Mouse (Mus musculus): Measurements from ENCODE around the gene Gpc5.

The Gpc5 gene

GRCm38 (mm10) chr14:115414545-115414944 lies 322.5 kb downstream of the Gpc5 start:
- in situ Hi-C loops (cut with MboI; ENCODE audit: low pct_unique_long_range_greater_than_20kb in 1 of 2, low sequenced_read_pairs in 2 of 2, unreplicated experiment in 1 of 2): loop anchor here in 1 of 2 experiments (25.0 kb wide), 1 partner anchor 98 kb away; no protein-coding TSS in a partner anchor

- in situ Hi-C loops (cut with MboI; ENCODE audit: low pct_unique_long_range_greater_than_20kb in 1 of 2, low sequenced_read_pairs in 2 of 2, unreplicated experiment in 1 of 2): no loop called here
Measured at GRCm38 (mm10) chr14:115431967-115432366, 340.0 kb downstream of the Gpc5 start.

- in situ Hi-C loops (cut with MboI; ENCODE audit: low pct_unique_long_range_greater_than_20kb in 1 of 2, low sequenced_read_pairs in 2 of 2, unreplicated experiment in 1 of 2): no loop called here
Measured at GRCm38 (mm10) chr14:115432368-115432767, 340.4 kb downstream of the Gpc5 start.

GRCm38 (mm10) chr14:115436617-115437016 lies 344.6 kb downstream of the Gpc5 start:
- in situ Hi-C loops (cut with MboI; ENCODE audit: low pct_unique_long_range_greater_than_20kb in 1 of 2, low sequenced_read_pairs in 2 of 2, unreplicated experiment in 1 of 2): no loop called here

- in situ Hi-C loops (cut with MboI; ENCODE audit: low pct_unique_long_range_greater_than_20kb in 1 of 2, low sequenced_read_pairs in 2 of 2, unreplicated experiment in 1 of 2): no loop called here
Measured at GRCm38 (mm10) chr14:115444789-115445770, 353.1 kb downstream of the Gpc5 start.

- in situ Hi-C loops (cut with MboI; ENCODE audit: low pct_unique_long_range_greater_than_20kb in 1 of 2, low sequenced_read_pairs in 2 of 2, unreplicated experiment in 1 of 2): no loop called here
Measured at GRCm38 (mm10) chr14:115450938-115451337, 358.9 kb downstream of the Gpc5 start.

GRCm38 (mm10) chr14:115467960-115468359 lies 375.9 kb downstream of the Gpc5 start:
- in situ Hi-C loops (cut with MboI; ENCODE audit: low pct_unique_long_range_greater_than_20kb in 1 of 2, low sequenced_read_pairs in 2 of 2, unreplicated experiment in 1 of 2): no loop called here

- in situ Hi-C loops (cut with MboI; ENCODE audit: low pct_unique_long_range_greater_than_20kb in 1 of 2, low sequenced_read_pairs in 2 of 2, unreplicated experiment in 1 of 2): no loop called here
Measured at GRCm38 (mm10) chr14:115475234-115475633, 383.2 kb downstream of the Gpc5 start.

GRCm38 (mm10) chr14:115477360-115477759 lies 385.3 kb downstream of the Gpc5 start:
- in situ Hi-C loops (cut with MboI; ENCODE audit: low pct_unique_long_range_greater_than_20kb in 1 of 2, low sequenced_read_pairs in 2 of 2, unreplicated experiment in 1 of 2): no loop called here

GRCm38 (mm10) chr14:115485090-115485489 lies 393.1 kb downstream of the Gpc5 start:
- in situ Hi-C loops (cut with MboI; ENCODE audit: low pct_unique_long_range_greater_than_20kb in 1 of 2, low sequenced_read_pairs in 2 of 2, unreplicated experiment in 1 of 2): no loop called here

GRCm38 (mm10) chr14:115500794-115501193 lies 408.8 kb downstream of the Gpc5 start:
- in situ Hi-C loops (cut with MboI; ENCODE audit: low pct_unique_long_range_greater_than_20kb in 1 of 2, low sequenced_read_pairs in 2 of 2, unreplicated experiment in 1 of 2): loop anchor here in 1 of 2 experiments (25.0 kb wide), 1 partner anchor 88 kb away; no protein-coding TSS in a partner anchor

GRCm38 (mm10) chr14:115546516-115547282 lies 454.7 kb downstream of the Gpc5 start:
- in situ Hi-C loops (cut with MboI; ENCODE audit: low pct_unique_long_range_greater_than_20kb in 1 of 2, low sequenced_read_pairs in 2 of 2, unreplicated experiment in 1 of 2): no loop called here

GRCm38 (mm10) chr14:115551996-115552395 lies 460.0 kb downstream of the Gpc5 start:
- in situ Hi-C loops (cut with MboI; ENCODE audit: low pct_unique_long_range_greater_than_20kb in 1 of 2, low sequenced_read_pairs in 2 of 2, unreplicated experiment in 1 of 2): no loop called here

GRCm38 (mm10) chr14:115580466-115581255 lies 488.6 kb downstream of the Gpc5 start:
- in situ Hi-C loops (cut with MboI; ENCODE audit: low pct_unique_long_range_greater_than_20kb in 1 of 2, low sequenced_read_pairs in 2 of 2, unreplicated experiment in 1 of 2): no loop called here

- in situ Hi-C loops (cut with MboI; ENCODE audit: low pct_unique_long_range_greater_than_20kb in 1 of 2, low sequenced_read_pairs in 2 of 2, unreplicated experiment in 1 of 2): no loop called here
Measured at GRCm38 (mm10) chr14:115581256-115581633, 489.2 kb downstream of the Gpc5 start.

GRCm38 (mm10) chr14:115600259-115601029 lies 508.4 kb downstream of the Gpc5 start:
- in situ Hi-C loops (cut with MboI; ENCODE audit: low pct_unique_long_range_greater_than_20kb in 1 of 2, low sequenced_read_pairs in 2 of 2, unreplicated experiment in 1 of 2): no loop called here

- in situ Hi-C loops (cut with MboI; ENCODE audit: low pct_unique_long_range_greater_than_20kb in 1 of 2, low sequenced_read_pairs in 2 of 2, unreplicated experiment in 1 of 2): no loop called here
Measured at GRCm38 (mm10) chr14:115614154-115614553, 522.1 kb downstream of the Gpc5 start.

GRCm38 (mm10) chr14:115616305-115616704 lies 524.3 kb downstream of the Gpc5 start:
- in situ Hi-C loops (cut with MboI; ENCODE audit: low pct_unique_long_range_greater_than_20kb in 1 of 2, low sequenced_read_pairs in 2 of 2, unreplicated experiment in 1 of 2): no loop called here
